Mouse (Mus musculus) cerebral cortex, adult 2 months (tissue): ENCODE results near the gene Creb3l2.

ENCODE experiments used
- WGBS: fragments of 180-500 bp; shearing (Covaris S2); methylation state at CpG from one replicate; pipeline ENCODE4 v1.1.7; 2018; 5-methylcytosine and 5-hydroxymethylcytosine counted together

Gene Creb3l2

GRCm38 (mm10) chr6:37325906-37326602, 115.9 kb downstream of the Creb3l2 start:
- WGBS, result 93% methylated on average over 9 of the region's 9 CpGs

DNA sequence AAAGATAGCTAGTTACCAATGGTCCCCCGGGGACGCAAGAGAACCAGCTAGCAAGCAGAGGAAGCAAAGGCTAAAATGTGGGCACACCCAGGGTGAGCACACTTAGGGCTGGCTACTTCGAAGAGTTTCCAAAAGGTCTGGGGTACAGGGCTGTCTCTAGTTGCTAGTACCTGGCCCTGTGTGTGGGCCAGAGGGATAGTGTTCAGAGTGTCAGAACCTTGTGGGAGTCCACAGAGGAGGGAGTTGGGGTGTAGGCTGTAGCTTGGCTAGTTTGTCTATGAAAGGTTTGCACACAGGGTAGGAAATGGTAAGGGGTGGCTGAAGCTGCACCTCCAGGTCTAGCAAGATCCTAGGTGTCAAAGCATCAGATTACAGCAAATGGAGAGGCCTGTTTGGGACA, 116.9 kb downstream of the Creb3l2 start:
- 93% methylated on average over 3 of the region's 3 CpGs for WGBS

DNA sequence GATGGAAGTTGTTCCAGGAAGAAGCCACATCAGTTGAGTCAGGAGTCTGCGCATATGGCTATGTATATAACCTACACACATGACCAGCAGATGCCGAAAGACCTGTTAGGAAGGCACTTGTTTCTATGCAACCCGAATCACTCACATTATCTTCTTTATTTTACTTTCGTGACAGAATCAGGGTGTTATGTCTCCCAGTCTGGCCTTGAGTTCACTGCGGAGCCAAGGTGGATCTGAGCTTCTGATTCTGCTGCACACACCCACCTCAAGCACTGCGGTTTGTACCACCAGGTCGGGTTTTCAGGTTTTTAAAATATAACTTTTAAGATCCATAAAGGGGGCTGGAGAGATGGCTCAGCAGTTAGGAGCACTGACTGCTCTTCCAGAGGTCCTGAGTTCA, 119.3 kb downstream of the Creb3l2 start:
- WGBS, result 67% methylated on average over 7 of the region's 7 CpGs

GRCm38 (mm10) chr6:37322088-37322487, 119.9 kb downstream of the Creb3l2 start:
- WGBS, result 46% methylated on average over 9 of the region's 9 CpGs

DNA sequence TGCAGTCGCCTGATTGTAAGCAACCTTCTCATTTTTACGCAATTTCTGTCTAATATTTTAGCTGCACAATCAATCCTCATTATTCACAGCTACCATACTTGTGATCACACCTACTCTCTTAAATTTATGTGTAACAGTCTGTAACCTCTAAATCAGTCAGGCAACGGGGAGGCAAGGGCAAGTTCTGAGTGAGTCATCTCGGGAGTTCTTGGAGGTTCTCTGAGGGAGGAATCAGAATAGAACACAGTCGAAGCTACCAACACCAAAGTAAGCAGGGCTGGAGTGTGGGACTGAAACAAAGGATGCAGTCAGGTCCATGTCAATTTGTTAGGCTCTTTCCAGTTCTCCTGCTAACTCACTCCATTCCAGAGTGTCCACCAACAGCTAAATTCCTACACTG, 124.0 kb downstream of the Creb3l2 start:
- 54% methylated on average over 5 of the region's 5 CpGs for WGBS

GRCm38 (mm10) chr6:37310601-37311000, 131.3 kb downstream of the Creb3l2 start:
- 72% methylated on average over 4 of the region's 4 CpGs for WGBS

DNA sequence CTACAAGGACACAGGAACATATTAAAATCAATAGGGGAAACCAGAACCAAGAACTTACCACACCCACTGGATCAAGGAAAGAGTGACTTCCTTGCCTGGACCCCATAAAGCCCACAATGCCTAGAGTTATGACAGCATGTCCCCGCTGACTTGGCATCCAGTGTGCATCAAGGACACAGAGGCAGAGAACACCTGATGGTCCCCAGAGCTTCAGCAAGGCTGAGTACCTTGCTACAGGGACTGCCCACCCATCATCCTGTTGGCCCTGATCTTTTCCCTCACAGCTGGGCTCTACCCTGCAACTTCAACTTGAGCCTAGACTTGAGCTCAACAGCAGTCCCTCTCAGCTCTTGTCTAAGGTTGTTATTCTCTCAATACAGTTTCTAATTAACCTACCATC, 135.3 kb downstream of the Creb3l2 start:
- WGBS, result 100% methylated on average over 1 of the region's 1 CpGs

GRCm38 (mm10) chr6:37300492-37300891, 141.5 kb downstream of the Creb3l2 start:
- WGBS, result 9% methylated on average over 13 of the region's 13 CpGs

- WGBS, result under 1% methylated on average over 65 of the region's 65 CpGs
Observed at GRCm38 (mm10) chr6:37299562-37300390, 142.2 kb downstream of the Creb3l2 start, which contains the start of gene Dgki. TSS of gene Dgki (minus strand) at chr6:37300184.

- 14% methylated on average over 4 of the region's 4 CpGs for WGBS
Observed at GRCm38 (mm10) chr6:37298982-37299381, 143.0 kb downstream of the Creb3l2 start.

- WGBS, result 21% methylated on average over 8 of the region's 8 CpGs
Observed at GRCm38 (mm10) chr6:37297744-37298482, 144.0 kb downstream of the Creb3l2 start.

- 76% methylated on average over 2 of the region's 2 CpGs for WGBS
Observed at GRCm38 (mm10) chr6:37292068-37292467, 149.9 kb downstream of the Creb3l2 start.

GRCm38 (mm10) chr6:37291171-37291570, 150.8 kb downstream of the Creb3l2 start:
- 85% methylated on average over 1 of the region's 1 CpGs for WGBS

DNA sequence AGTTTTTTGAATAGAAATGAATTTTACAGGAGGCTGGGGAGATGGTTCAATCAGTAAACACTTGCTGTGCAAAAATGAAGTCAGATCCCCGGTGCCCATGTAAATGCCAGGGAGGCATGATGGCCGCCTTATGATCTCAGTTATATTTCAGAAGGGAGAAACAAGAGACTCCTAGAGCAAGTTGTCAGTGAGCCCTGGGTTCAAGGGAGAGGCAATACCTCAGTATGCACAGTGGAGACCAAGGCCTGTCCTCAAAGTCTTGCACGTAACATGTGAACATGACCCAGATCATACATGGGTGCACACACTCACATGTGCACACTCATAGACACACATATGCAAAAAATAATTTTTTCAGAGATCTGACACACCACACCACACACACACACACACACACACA, 151.3 kb downstream of the Creb3l2 start:
- WGBS, result 88% methylated on average over 3 of the region's 3 CpGs

DNA sequence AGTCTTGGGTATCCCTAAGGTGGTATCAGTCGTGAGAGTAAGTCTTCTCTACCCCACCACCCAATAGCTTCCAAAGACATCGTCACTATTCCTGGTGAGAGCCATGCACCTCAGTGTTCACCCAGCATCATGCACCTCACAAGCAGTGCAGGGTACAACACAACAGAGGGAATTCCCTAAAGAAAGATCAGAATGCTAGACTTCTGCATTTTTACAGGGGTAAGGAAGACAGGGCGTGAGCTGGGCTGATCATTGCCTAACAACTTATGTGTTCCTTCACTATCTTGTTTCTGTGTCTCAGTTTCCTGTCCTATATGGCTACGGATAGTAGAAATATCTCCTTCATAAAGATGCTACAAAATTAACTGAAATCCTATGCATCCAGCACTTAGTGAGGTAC, 155.8 kb downstream of the Creb3l2 start:
- 91% methylated on average over 4 of the region's 4 CpGs for WGBS

GRCm38 (mm10) chr6:37284879-37285278, 157.1 kb downstream of the Creb3l2 start:
- WGBS, result 91% methylated on average over 9 of the region's 9 CpGs

- 44% methylated on average over 2 of the region's 2 CpGs for WGBS
Observed at GRCm38 (mm10) chr6:37283336-37283735, 158.6 kb downstream of the Creb3l2 start.

- WGBS, result 33% methylated on average over 1 of the region's 1 CpGs
Observed at GRCm38 (mm10) chr6:37282659-37283058, 159.3 kb downstream of the Creb3l2 start.
